Comparison of ENCODE assay signal across 9 mouse cellular contexts in genomic region chr11:43929178-43929577, GRCm38 (mm10). TPM values are rescaled to one million over a fixed set of nuclear protein-coding genes. Genes with fewer than 3 reads are reported as not detected.
DNase-seq lines count a peak whose midpoint lies in the region; ATAC-seq and TF ChIP-seq lines count a peak whose summit lies in the region.
"Had no signal": no experiment of that assay in that cellular context is flagged by ENCODE, and none has a peak within 500 bp of the region (broad histone marks: within the 10 kb centered on the region; RNA-seq: fewer than 3 reads in every experiment).

No protein-coding gene starts in this region.

- H3K4me1 ChIP-seq in kidney, embryonic 14.5 days (ENCODE audit: control insufficient read depth, insufficient read depth, low read length): no peaks in the 10 kb centered on the region
- 0 out of 2 replicates have a peak, but pooled peaks cover 3% of the 10 kb centered on the region for H3K4me1 ChIP-seq in intestine, embryonic 16.5 days (ENCODE audit: control insufficient read depth, insufficient read depth, low read length)
- H3K4me1 ChIP-seq in stomach, postnatal 0 days (replicated peaks; ENCODE audit: control insufficient read depth, insufficient read depth): no peaks in the 10 kb centered on the region
- H3K4me1 ChIP-seq in midbrain, embryonic 13.5 days (replicated peaks): peaks cover 13% of the 10 kb centered on the region
- H3K4me1 ChIP-seq: neural tube, embryonic 12.5 days had no signal

- H3K4me3 ChIP-seq in kidney, embryonic 14.5 days (ENCODE audit: low read length): no peak overlapping the region
- no peak overlapping the region for H3K4me3 ChIP-seq in intestine, embryonic 16.5 days (ENCODE audit: low read length)
- no peak overlapping the region for H3K4me3 ChIP-seq in stomach, postnatal 0 days (ENCODE audit: low read depth, low read length)
- H3K4me3 ChIP-seq in midbrain, embryonic 13.5 days (replicated peaks): no peak overlapping the region
- H3K4me3 ChIP-seq: neural tube, embryonic 12.5 days had no signal

- no peak overlapping the region for H3K9ac ChIP-seq in kidney, embryonic 14.5 days (ENCODE audit: low read depth, low read length)
- H3K9ac ChIP-seq in intestine, embryonic 16.5 days (ENCODE audit: low read depth, low read length): no peak overlapping the region
- no peak overlapping the region for H3K9ac ChIP-seq in stomach, postnatal 0 days (ENCODE audit: low read length)
- no peak overlapping the region for H3K9ac ChIP-seq in midbrain, embryonic 13.5 days (replicated peaks)
- H3K9ac ChIP-seq: neural tube, embryonic 12.5 days had no signal

- H3K36me3 ChIP-seq in kidney, embryonic 14.5 days (ENCODE audit: control insufficient read depth, insufficient read depth, low read length): no peaks in the 10 kb centered on the region
- H3K36me3 ChIP-seq in intestine, embryonic 16.5 days (ENCODE audit: control insufficient read depth, insufficient read depth, low read length): no peaks in the 10 kb centered on the region
- no peaks in the 10 kb centered on the region for H3K36me3 ChIP-seq in stomach, postnatal 0 days (ENCODE audit: control insufficient read depth, insufficient read depth, low read length)
- H3K36me3 ChIP-seq in midbrain, embryonic 13.5 days: no peaks in the 10 kb centered on the region
- H3K36me3 ChIP-seq: neural tube, embryonic 12.5 days had no signal

- TF ChIP-seq CTCF in stomach, postnatal 0 days (IDR thresholded peaks at IDR 0.05; ENCODE audit: low read depth): no peak

- no peak for TF ChIP-seq EP300 in stomach, postnatal 0 days (optimal IDR thresholded peaks at IDR 0.05)

- no peaks in the 10 kb centered on the region for H3K9me3 ChIP-seq in kidney, embryonic 14.5 days (ENCODE audit: control insufficient read depth, low read length)
- H3K9me3 ChIP-seq in intestine, embryonic 16.5 days (ENCODE audit: control insufficient read depth, low read length): no peaks in the 10 kb centered on the region
- H3K9me3 ChIP-seq in stomach, postnatal 0 days (ENCODE audit: control insufficient read depth, low read length): no peaks in the 10 kb centered on the region
- H3K9me3 ChIP-seq in midbrain, embryonic 13.5 days: no peaks in the 10 kb centered on the region
- H3K9me3 ChIP-seq: neural tube, embryonic 12.5 days had no signal

- ATAC-seq in kidney, embryonic 14.5 days (ENCODE audit: low FRiP score, low TSS enrichment): no peak
- ATAC-seq in intestine, embryonic 16.5 days: peak; percentile 78
- ATAC-seq in stomach, postnatal 0 days (ENCODE audit: low FRiP score, low TSS enrichment): peak; percentile 93
- no peak for ATAC-seq in midbrain, embryonic 13.5 days

- no peak overlapping the region for H3K27ac ChIP-seq in kidney, embryonic 14.5 days (ENCODE audit: low read depth, low read length)
- no peak overlapping the region for H3K27ac ChIP-seq in intestine, embryonic 16.5 days (ENCODE audit: low read length)
- H3K27ac ChIP-seq in stomach, postnatal 0 days (replicated peaks): peak overlapping the region; percentile 35; the same call in 1 of the 2 replicates
- H3K27ac ChIP-seq in midbrain, embryonic 13.5 days: no peak overlapping the region
- H3K27ac ChIP-seq: neural tube, embryonic 12.5 days had no signal

- no peak overlapping the region for H3K4me2 ChIP-seq in kidney, embryonic 14.5 days (replicated peaks; ENCODE audit: low read depth, low read length)
- no peak overlapping the region for H3K4me2 ChIP-seq in intestine, embryonic 16.5 days (ENCODE audit: low read depth, low read length)
- no peak overlapping the region for H3K4me2 ChIP-seq in stomach, postnatal 0 days (replicated peaks; ENCODE audit: low read depth)
- no peak overlapping the region for H3K4me2 ChIP-seq in midbrain, embryonic 13.5 days (replicated peaks)
- H3K4me2 ChIP-seq: neural tube, embryonic 12.5 days had no signal

- DNase-seq in kidney, adult 11 months: peak; percentile 48
- peak; percentile 52 to 63 for DNase-seq in cerebellum, postnatal 10 days
- DNase-seq in stomach, postnatal 0 days (ENCODE audit: low spot score): peak; percentile 79
- DNase-seq in left cerebral cortex, adult 11 months (ENCODE audit: low spot score): no peak
- DNase-seq in embryo, embryonic 10.5 days (ENCODE audit: low spot score): no peak

- WGBS in kidney, embryonic 14.5 days: 55% methylated on average over 5 of the region's 5 CpGs
- WGBS in intestine, embryonic 16.5 days: 34% methylated on average over 5 of the region's 5 CpGs
- WGBS in stomach, postnatal 0 days: 31% methylated on average over 5 of the region's 5 CpGs
- WGBS in midbrain, embryonic 13.5 days: 72% methylated on average over 5 of the region's 5 CpGs

- no peaks in the 10 kb centered on the region for H3K27me3 ChIP-seq in kidney, embryonic 14.5 days (ENCODE audit: control insufficient read depth, insufficient read depth, low read length)
- no peaks in the 10 kb centered on the region for H3K27me3 ChIP-seq in intestine, embryonic 16.5 days (replicated peaks; ENCODE audit: control insufficient read depth, insufficient read depth, low read length)
- no peaks in the 10 kb centered on the region for H3K27me3 ChIP-seq in stomach, postnatal 0 days (ENCODE audit: control insufficient read depth, insufficient read depth, low read length)
- no peaks in the 10 kb centered on the region for H3K27me3 ChIP-seq in midbrain, embryonic 13.5 days
- H3K27me3 ChIP-seq: neural tube, embryonic 12.5 days had no signal

RNA-seq across cellular contexts. Expression of gene Adra1b, which starts 28.2 kb away (rescaled TPM):
- 0.39 and 0.73 TPM in 2 replicates for polyA plus RNA-seq in kidney, embryonic 14.5 days (2014; fragmentation: Nextera tagmentation; extraction: Ambion mirVana)
- polyA plus RNA-seq in intestine, embryonic 16.5 days (2015; fragmentation: Nextera tagmentation; extraction: Ambion mirVana): 0.22 and 0.35 TPM in 2 replicates
- polyA plus RNA-seq in stomach, postnatal 0 days (2015; fragmentation: Nextera tagmentation; extraction: Ambion mirVana): 0.10 TPM in 2 replicates
- 2.2 and 2.5 TPM in 2 replicates for polyA plus RNA-seq in midbrain, embryonic 13.5 days (2015; fragmentation: Nextera tagmentation; extraction: Ambion mirVana)

Comparison
In these comparisons a context has a peak if more than half of its experiments do, and no peak if none do; other contexts are left out.
1. DNase-seq: peak in kidney, adult 11 months (single experiment), cerebellum, postnatal 10 days (2 of 2) and stomach, postnatal 0 days (single experiment); none in left cerebral cortex, adult 11 months (single experiment) and embryo, embryonic 10.5 days (single experiment).
2. ATAC-seq: peak in intestine, embryonic 16.5 days (single experiment) and stomach, postnatal 0 days (single experiment); none in kidney, embryonic 14.5 days (single experiment) and midbrain, embryonic 13.5 days (single experiment).